ENCODE assay signal across 9 mouse cellular contexts in genomic region chr6:146357911-146358310, GRCm38 (mm10).
A peak's percentile ranks its signal among the peaks of the same experiment; 100 is the strongest.
DNase-seq lines count a peak whose midpoint lies in the region; ATAC-seq lines count a peak whose summit lies in the region.
"Had no signal": no experiment of that assay in that cellular context is flagged by ENCODE, and none has a peak within 500 bp of the region (broad histone marks: within the 10 kb centered on the region; RNA-seq: fewer than 3 reads in every experiment).

No protein-coding gene starts in this region.

- H3K9ac ChIP-seq in lung, embryonic 15.5 days = no peak overlapping the region
- H3K9ac ChIP-seq in kidney, embryonic 15.5 days = no peak overlapping the region
- H3K9ac ChIP-seq in midbrain, embryonic 11.5 days (ENCODE audit: low read length) = no peak overlapping the region
- H3K9ac ChIP-seq: hindbrain, embryonic 13.5 days had no signal

- DNase-seq in cerebellum, postnatal 10 days = peak; percentile 19
- no peak for DNase-seq in cerebellum, adult 11 months
- DNase-seq in lung, adult 18-20 months = no peak
- peak; percentile 19 for DNase-seq in ovary, postnatal 36 days (ENCODE audit: low spot score)
- DNase-seq in midbrain, embryonic 11.5 days (ENCODE audit: low spot score, missing footprints) = no peak

- 45% methylated on average over 4 of the region's 4 CpGs for WGBS in lung, embryonic 15.5 days
- 37% methylated on average over 4 of the region's 4 CpGs for WGBS in kidney, embryonic 15.5 days
- 78% methylated on average over 4 of the region's 4 CpGs for WGBS in midbrain, embryonic 11.5 days

- no peaks in the 10 kb centered on the region for H3K9me3 ChIP-seq in lung, embryonic 15.5 days
- no peaks in the 10 kb centered on the region for H3K9me3 ChIP-seq in kidney, embryonic 15.5 days (replicated peaks)
- no peaks in the 10 kb centered on the region for H3K9me3 ChIP-seq in midbrain, embryonic 11.5 days (ENCODE audit: control insufficient read depth, low read length)
- H3K9me3 ChIP-seq: hindbrain, embryonic 13.5 days had no signal

- peaks cover 6% of the 10 kb centered on the region; the same call in 1 of the 2 replicates for H3K4me1 ChIP-seq in lung, embryonic 15.5 days
- H3K4me1 ChIP-seq in kidney, embryonic 15.5 days = 0 out of 2 replicates have a peak, but pooled peaks cover 5% of the 10 kb centered on the region
- H3K4me1 ChIP-seq in midbrain, embryonic 11.5 days (ENCODE audit: control insufficient read depth, insufficient read depth, low read length) = no peaks in the 10 kb centered on the region
- H3K4me1 ChIP-seq: hindbrain, embryonic 13.5 days had no signal

- no peak overlapping the region for H3K4me3 ChIP-seq in lung, embryonic 15.5 days
- H3K4me3 ChIP-seq in kidney, embryonic 15.5 days (replicated peaks) = no peak overlapping the region
- no peak overlapping the region for H3K4me3 ChIP-seq in midbrain, embryonic 11.5 days (ENCODE audit: low read depth, low read length)
- H3K4me3 ChIP-seq: hindbrain, embryonic 13.5 days had no signal

- 0 out of 2 replicates have a peak overlapping the region, but pooled peaks have one; percentile 31 for H3K27ac ChIP-seq in lung, embryonic 15.5 days
- no peak overlapping the region for H3K27ac ChIP-seq in kidney, embryonic 15.5 days
- H3K27ac ChIP-seq in midbrain, embryonic 11.5 days (ENCODE audit: low read depth, low read length) = no peak overlapping the region
- H3K27ac ChIP-seq: hindbrain, embryonic 13.5 days had no signal

- H3K4me2 ChIP-seq in lung, embryonic 15.5 days = no peak overlapping the region
- no peak overlapping the region for H3K4me2 ChIP-seq in kidney, embryonic 15.5 days
- no peak overlapping the region for H3K4me2 ChIP-seq in midbrain, embryonic 11.5 days
- H3K4me2 ChIP-seq: hindbrain, embryonic 13.5 days had no signal

- no peaks in the 10 kb centered on the region for H3K27me3 ChIP-seq in lung, embryonic 15.5 days
- no peaks in the 10 kb centered on the region for H3K27me3 ChIP-seq in kidney, embryonic 15.5 days
- no peaks in the 10 kb centered on the region for H3K27me3 ChIP-seq in midbrain, embryonic 11.5 days (ENCODE audit: control insufficient read depth, insufficient read depth, low read length)
- H3K27me3 ChIP-seq: hindbrain, embryonic 13.5 days had no signal

- H3K36me3 ChIP-seq in lung, embryonic 15.5 days = no peaks in the 10 kb centered on the region
- H3K36me3 ChIP-seq in kidney, embryonic 15.5 days = no peaks in the 10 kb centered on the region
- H3K36me3 ChIP-seq in midbrain, embryonic 11.5 days (ENCODE audit: control insufficient read depth, insufficient read depth, low read length) = no peaks in the 10 kb centered on the region
- H3K36me3 ChIP-seq: hindbrain, embryonic 13.5 days had no signal

- ATAC-seq in lung, embryonic 15.5 days (ENCODE audit: borderline replicate concordance, extremely low read depth, low FRiP score, low TSS enrichment) = peak; percentile 79
- 0 out of 2 replicates have a peak, but pooled peaks have one; percentile 25 for ATAC-seq in kidney, embryonic 15.5 days (replicated peaks; ENCODE audit: low FRiP score)
- no peak for ATAC-seq in frontal cortex, adult (ENCODE audit: low TSS enrichment)
- no peak for ATAC-seq in midbrain, embryonic 11.5 days (ENCODE audit: low FRiP score)

Comparison
In these comparisons a context has a peak if more than half of its experiments do, and no peak if none do; other contexts are left out.
1. DNase-seq: peak in cerebellum, postnatal 10 days (2 of 2) and ovary, postnatal 36 days (single experiment); none in cerebellum, adult 11 months (single experiment), lung, adult 18-20 months (0 of 2) and midbrain, embryonic 11.5 days (single experiment).
2. ATAC-seq: peak in lung, embryonic 15.5 days (single experiment) and kidney, embryonic 15.5 days (single experiment); none in frontal cortex, adult (single experiment) and midbrain, embryonic 11.5 days (single experiment).